Mouse (Mus musculus) gonadal fat pad, adult 2 months (tissue): ENCODE results near the gene Dnase2b. TPM values are rescaled to one million over a fixed set of nuclear protein-coding genes. Genes with fewer than 3 reads are reported as not detected.

Experiments used
- DNase-seq: peaks from one replicate; pipeline ENCODE4 v3.0.0-alpha.2; 2012; ENCODE audit warnings: low read depth
- polyA plus RNA-seq: library from polyadenylated mRNA; depleted of rRNA; stranded (reverse); fragments of >200 nt; gene quantifications from 2 replicates; pipeline ENCODE4 v1.2.3, GENCODE M21; 2012; rRNA removed

Gene Dnase2b
- polyA plus RNA-seq: 0.90 and 1.5 TPM in 2 replicates

DNA sequence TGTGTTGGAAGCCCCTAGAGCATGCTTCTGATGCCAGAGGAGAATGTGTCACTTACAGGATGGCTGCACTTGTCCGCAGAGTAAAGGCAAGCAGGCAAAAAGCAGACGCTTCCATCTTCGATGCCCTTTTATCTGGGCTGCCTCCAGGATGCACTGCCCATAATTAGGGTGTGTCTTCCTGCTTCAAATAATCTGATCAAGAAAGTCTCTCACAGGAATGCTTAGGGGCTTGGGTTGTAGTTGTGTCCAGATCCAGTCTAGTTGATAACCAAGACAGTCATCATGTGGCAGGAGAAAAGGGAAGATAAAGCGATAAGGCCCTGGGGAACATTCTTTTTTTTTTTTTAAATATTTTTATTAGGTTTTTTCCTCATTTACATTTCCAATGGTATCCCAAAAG, at the start of gene Dnase2b:
Gene Dnase2b, minus strand, starts transcription at position 101 of the 400 bp plus-strand sequence.
- no peak for DNase-seq

DNA sequence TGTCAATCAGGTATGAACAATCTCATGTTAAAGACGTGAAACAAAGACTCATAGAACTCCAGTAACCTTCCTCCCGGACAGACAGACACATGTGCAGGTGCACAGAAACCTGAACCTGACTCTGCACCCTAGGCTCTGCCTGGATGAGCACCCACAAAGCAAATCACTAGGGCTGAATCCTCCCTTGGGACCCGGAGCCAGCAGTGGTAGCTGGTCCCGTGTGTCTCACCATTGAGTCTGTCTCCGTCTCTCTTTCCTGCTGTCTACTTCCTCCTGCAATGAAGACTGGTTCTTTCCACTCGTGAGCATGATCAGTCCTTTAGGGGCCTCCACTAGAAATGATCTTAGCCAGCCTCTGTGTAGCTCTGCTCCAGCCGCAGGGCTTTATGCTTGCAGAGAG, 46.5 kb upstream of the Dnase2b start:
- no peak for DNase-seq

DNA sequence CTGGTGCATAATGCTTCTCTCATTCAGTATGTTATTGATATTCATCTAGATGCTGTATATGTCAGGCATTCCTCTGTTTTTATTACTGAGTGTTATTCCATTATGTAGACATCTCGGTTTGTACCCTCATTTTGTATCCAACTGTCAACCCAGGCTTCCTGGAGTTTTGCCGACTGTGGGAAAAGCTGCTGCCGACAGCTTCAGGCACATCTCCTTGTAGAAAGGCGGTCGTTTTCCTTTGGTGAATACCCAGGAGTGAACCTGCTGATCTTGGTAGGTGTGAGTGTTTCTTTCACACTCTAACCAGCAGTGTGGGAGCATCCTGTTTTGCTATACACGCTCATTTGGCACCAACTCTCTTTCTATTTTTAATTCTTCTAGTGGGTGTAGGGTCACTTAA, 45.6 kb upstream of the Dnase2b start:
- no peak for DNase-seq

DNA sequence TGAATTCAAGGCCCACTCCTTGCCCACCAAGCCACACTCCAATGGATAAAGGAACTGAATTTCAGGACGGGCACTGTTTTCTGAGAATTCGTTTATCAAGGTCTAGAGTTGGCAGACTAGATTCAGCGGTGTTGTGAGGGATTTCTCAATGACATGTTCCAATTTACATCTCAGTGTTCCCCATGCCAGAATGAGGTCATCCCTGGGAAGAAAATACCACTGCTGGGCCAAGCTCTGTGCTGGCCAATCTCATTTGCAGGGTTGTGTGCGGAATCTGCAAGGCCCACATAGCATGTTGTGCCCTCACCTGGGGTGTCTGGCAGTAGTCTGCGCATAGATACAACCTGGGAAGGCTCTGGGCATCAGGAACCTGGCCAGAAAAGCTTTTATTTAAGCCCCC, 43.9 kb upstream of the Dnase2b start:
- DNase-seq: no peak

DNA sequence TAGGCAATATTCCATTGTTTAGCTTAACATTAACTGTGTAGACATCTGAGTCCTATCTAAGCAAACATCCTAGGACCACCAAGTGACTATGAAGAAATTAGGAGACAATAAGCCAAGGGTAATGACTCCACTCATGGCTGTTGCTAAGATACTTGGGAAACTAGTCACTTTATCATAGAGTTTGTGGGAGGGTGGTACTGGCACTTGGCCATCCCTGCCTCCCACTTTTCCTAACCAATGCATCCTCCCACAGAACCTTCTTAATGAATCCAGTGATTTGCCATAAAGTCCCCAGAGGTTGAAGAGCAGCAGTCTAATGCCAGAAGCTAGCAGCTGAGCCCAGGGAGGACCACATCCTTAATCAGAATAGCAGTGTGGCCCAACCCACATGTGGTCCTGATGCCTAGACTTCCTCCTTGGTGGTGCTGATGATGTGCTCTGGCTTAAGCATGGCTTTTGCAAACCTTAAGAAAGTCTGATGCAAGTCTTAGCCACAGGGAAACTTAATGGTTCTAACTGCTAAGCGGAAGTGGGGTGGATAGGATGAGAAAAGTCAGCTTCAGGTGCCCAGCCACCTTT, 42.8 kb upstream of the Dnase2b start:
- DNase-seq: no peak

DNA sequence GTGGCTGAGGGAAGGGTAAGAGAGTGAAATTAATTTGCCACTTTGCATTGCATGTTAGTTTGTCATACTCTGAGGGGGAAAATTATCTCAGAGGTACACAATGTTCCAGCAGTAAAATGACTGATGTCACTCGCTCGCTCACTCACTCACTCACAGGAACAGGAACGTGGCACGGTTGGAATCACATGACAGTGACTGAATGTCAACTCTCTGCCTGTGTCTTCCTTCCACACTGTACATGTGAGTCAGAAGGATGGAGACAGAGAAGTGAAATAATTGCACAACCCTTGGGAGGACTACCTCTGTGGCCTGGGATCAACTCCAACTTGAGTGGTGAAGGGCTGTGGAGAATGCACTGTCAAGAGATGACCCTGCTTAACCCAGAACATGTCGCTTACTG, 42.0 kb upstream of the Dnase2b start:
- no peak for DNase-seq

DNA sequence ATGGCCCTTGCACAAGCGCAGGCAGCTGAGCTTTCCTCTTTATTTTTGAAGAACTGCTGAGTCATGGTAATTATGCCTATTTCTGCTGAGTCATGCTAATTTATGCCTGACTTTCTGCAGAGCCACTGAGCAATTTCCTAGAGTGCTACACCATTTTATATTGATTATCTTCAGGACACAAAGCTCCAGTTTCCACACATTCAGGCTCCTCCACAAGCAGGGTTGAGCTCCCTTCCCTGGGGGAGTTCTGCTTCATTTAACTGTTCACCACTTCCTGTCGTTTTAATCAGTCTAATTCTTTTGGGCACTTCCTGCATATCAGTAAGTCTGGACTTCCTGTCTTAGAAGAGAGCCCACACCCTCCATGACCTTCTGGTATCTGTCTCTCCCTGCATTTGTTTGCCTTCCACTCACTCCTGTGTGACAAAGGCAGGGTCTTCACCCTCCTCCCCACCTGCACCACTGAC, 39.7 kb upstream of the Dnase2b start:
- DNase-seq: no peak

DNA sequence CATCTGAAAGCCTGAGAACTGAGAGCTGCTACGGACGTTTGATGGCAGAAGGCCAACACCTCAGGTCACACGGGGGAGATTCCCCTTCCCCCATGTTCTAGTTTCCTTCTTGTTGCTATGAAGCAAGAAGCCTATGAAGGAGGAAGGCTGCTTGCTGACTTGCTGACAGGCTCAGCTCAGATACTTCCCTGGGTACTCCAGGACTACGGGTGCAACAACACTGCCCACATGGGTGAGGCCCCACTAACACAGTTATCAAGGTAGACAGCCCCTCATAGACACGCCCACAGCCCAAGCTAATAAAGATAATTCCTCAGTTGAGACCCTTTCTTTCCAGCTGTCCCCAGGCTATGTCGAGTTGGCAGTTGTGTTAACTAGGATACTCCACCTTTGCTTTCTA, 38.3 kb upstream of the Dnase2b start:
- no peak for DNase-seq

DNA sequence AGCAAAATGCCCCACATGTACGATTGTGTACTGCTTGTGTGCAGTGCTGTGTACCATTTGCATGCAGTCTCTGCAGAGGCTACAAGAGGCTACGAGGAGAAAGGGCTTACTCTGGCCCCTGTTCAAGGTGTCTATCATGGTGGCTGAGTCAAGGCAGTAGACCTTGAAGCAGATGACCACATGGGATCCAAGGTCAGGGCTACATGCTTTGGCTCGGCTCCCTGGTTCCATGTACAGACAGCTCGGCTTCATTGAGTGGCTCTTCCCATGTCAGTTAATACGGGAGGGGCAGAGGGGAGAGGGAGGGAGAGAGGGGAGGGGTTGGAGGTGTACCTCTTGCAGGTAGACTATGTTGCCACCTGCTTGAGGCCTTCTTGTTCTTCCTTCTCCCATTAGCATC, 37.0 kb upstream of the Dnase2b start:
- no peak for DNase-seq

DNA sequence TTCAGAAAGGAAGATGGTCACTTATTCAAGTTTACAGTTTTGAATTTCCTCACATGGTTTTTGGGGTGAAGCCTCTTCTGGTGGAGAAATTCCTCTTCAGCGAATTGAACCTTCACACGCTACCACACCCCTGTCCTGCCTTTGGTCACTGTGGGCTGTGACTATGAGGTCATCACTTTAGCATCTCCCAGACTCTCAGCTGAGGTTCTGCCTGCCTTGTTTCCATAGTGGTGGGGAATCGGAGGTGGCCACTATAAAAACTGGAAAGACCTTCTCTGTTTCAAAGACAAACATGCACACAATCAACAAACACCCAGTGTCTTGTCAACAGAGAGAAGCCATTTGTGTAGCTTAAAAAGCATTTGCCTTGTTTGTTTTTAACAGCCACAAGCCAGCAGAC, 35.8 kb upstream of the Dnase2b start, which contains the start of gene 4930503B20Rik:
Gene 4930503B20Rik, minus strand, starts transcription at position 101 of the 400 bp plus-strand sequence.
- DNase-seq: no peak

DNA sequence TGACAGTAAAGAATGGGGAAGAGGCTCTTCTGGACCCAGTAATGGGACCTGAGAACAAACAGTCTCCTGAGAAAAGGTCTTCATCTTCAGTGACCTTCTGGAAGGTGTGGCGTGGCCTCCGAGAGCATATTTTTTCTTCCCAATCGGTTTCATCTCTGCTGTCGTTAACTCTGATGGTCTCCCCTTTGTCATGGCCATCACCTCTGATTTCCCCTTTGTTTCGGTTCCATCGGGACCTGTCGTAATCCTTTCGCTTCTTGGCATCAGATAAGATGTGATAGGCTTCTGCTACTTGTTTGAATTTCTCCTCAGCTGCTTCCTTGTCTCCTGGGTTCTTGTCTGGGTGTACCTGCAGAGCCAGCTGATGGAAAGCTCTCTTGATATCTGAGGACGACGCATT, 35.3 kb upstream of the Dnase2b start:
- no peak for DNase-seq

DNA sequence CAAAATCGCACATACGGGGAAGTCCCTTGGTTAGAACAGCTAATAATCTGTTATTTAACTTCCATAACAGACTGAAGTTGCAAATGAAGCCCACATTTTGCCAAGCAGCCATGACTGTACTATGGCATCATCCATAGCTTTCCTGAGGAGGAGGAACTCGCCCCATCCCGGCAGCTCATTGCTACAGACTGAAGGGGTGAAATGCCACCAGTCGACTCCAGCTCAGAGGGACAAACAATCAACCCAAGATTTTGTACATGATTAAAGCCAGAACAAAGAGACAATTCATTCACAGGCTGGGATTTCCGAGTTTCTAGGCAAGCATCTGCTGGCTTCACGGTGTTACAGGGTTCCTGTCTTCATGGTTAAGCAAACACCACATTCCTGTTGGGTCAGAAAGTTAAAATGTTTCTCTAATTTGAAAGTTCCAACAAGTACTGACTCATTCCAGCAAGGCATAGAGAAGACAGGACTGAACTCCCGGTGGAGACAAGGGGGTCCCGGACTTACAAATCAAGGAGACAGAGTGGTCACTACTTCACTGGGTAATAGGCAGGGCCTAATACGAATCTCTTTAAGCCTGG, 34.0 kb upstream of the Dnase2b start:
- no peak for DNase-seq

DNA sequence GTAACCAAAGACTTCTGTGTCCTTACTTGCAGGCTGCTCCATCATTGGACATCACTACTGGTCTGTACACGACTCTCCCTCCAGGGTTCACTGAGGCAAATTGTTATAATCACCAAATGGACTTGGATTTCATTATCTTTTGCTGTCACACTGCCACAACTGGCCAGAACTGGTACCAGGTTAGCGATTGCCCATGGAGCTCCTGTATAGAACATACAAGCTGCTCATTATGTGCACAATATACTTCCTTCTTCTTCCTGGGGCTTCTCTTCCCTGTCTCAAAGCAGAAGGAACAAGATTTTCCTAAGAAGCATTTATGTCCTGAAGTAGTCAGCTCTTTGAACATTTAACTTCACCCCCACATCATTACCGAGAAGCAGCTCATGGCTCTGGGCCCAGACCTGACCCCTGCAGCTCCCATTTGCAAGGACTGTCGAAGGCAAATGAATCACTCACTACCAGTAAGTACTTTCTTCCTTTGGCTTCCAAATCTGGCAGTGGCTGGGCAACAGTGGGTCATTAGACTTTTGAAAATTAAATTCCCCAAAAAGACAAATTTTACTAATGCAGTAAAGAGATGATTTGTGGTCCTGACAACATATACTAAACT, 26.5 kb upstream of the Dnase2b start:
- DNase-seq: no peak

DNA sequence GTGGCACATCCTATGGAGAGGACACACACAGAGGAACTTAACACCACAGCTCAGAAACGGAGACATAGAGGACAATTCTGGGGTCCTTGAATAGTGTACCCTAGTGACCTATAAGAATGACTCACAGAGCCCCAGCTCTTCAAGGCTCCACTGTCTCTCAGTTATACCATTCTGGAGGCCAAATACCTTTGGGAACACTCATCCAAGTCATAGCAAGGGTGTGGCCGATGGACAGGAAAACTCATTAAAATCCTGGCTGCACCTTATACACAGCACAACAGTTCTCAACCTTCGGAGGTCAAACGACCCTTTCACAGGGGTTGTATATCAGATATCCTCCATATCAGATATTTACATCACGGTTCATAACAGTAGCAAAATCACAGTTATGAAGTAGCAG, 17.1 kb upstream of the Dnase2b start:
- DNase-seq: no peak

DNA sequence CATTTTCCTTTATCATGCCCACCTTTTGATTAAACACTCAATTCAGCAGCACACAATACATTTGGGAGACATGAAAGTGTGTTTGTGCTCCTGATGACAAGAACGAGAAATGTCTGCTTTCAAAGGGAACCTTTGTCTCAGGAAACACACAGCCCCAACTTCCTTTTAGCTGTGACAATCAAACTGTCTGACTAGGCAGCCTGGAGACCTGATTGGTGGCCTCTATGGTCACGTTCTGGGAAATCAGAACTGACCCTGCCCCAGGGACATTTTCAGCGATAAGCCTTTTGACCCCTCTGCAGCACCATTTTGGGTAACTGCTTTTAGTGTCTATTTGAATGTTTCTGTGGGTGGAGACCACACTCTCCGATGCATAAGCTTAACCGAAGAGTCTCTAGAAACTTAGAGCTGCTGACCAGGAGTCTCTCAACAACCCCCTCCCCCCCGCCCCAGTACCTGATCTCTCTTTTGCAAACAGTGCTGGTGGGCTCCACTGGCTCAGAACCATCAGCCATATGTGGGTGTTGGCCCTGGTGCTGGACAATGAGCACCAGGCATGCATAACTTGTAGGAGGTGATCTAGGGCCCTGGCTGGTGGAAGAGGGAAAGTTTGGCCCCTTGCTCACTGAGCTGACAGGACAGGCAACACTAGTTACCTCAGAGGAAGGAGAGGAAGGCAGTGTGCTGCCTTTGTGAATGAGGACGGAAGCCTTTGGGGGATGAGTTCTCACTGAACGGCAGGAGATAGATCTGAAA, 13.0 kb upstream of the Dnase2b start:
- DNase-seq: no peak

DNA sequence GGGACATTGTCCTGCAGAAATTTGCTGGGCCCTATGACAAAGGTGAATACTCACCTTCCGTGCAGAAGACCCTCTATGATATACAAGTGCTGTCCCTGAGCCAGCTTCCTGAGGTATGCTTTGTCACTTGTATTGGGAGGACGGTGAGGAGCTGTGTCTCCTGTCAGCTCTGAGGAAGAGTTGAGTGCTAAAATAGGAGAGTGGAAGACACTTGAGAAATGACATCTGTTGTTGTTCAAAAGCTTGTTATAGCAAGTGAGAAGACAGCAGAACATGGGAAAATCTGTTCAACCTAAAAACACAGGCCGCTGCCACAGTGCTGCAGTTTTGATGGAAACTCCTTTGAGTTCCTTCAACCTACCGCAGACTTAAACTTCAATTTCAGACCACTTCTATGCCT, 10.4 kb upstream of the Dnase2b start:
- DNase-seq: no peak

DNA sequence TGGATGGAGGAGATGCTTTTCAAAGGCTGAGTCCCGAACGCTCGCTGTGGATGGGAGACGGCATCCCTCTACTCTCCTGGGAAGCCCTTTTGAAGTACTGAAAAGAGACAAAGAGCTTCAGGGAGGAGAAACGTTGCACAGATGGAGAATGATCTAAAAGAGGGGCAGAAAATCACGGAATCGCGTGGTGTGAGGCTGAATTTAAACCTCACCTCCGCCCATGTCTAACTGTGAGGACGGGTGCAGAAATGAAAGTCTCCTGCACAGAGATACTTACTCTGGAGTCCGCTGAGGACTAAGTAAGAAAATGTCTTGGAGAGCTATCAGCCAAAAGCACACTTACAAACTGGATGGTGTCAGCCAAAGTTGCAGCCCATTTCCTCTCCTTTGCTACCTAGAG, 6.6 kb upstream of the Dnase2b start:
- no peak for DNase-seq

DNA sequence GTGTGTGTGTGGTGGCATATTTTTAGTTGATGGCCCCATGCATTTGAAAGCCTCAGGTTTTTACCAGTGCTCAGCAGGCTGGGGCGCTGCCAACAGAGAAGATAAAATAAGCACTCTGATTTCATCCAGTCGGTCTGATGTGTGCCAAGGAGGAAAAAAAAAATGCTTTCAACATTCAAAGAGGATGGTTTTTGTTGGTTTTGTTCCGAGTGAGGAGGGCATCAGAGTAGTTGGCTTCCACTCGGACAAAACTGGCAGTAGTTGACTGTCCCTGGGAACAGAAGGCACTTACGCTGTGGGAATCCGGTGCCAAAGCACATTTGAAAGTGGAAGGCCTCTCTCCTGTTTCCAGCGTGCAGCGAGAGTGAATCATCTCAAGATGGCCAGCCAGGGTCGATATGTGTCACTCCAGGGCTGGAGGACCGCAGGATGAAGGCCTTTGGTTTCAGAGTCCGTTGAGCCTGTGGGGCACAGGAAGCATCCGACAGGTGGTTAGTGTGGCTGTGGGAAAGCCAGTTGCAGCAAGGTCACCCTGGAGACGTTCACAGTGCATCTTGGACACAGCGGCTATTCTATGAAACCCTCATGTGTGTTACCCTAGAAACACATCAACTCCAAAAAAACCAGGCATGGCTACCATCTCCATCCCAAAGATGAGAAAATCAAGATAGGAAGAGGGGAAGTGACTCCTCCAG, 5.3 kb upstream of the Dnase2b start:
- DNase-seq: no peak

DNA sequence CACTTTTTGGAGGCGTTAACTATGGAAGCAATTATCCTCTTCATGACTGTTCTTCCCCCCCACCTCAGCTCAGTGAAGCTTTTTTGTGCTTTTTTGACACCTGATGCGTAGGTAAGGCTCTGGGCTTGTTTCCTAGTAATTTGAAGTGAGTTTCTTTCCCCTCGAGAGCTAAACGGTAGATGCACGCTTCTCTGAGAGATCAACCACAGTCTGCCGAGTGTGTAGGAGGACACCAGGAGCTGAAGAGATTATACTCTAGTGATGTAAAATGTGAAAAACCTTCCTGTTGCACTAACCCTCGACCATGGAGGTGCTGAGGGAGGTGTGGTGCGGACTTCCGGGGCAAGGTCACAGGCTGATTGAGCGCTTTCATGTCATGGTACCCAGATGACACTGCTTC, 4.7 kb upstream of the Dnase2b start:
- no peak for DNase-seq

DNA sequence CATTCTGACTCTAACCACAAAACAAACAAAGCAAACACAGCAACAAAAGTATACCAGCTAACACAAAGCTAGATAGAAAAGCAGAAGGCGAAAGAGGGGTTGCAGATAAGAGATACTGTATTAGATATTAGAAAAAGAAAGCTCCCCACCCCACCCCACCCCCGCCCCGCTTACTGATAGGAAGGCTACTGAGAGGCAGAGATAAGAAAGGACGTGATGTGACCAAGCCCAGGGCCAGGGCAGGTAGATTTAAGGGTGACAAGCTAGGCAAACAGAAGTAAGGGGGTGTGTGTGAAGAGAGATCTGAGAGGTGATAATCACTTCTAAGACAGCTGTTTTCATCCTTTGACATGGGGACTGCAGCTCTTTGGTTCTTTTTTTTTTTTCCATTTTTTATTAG, 3.0 kb upstream of the Dnase2b start:
- no peak for DNase-seq

DNA sequence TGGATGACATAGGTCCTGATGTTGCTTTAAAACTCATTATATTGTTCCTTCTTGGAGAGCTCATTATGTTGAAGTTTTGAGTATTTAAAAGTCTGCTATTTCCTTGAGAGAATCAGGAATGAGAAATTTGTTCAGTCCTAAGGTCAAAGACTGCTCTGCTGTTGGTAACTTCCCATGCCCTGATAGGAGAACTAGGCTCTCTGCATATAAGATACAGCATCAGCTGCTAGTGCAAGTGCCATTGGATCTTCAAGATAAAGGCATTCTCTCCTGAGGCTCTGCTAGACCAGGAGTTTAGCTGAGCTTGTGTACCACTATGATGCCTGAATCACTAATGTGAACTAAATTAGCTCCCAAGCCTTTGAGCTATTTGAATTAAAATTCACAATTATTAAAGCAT, 2.5 kb upstream of the Dnase2b start:
- no peak for DNase-seq
